Mouse (Mus musculus): ENCODE measurements around the gene Mroh3. TPM values are rescaled to one million over a fixed set of nuclear protein-coding genes. Genes with fewer than 3 reads are reported as not detected.
A peak's percentile ranks its signal among the peaks of the same experiment; 100 is the strongest.

Gene Mroh3
- 0.31 TPM in 1 of 2 replicates, not detected in the other for polyA plus RNA-seq (2016; fragmentation: Nextera tagmentation; extraction: Ambion mirVana)

- H3K9me3 ChIP-seq, result no peaks in the 10 kb centered on the region
- H3K4me3 ChIP-seq, result no peak within 1 kb of the TSS
- no peak within 1 kb of the TSS for H3K9ac ChIP-seq
- peak; percentile 66; the same call in 1 of the 2 replicates for ATAC-seq (ENCODE audit: insufficient number of reproducible peaks, insufficient read depth, low FRiP score, low TSS enrichment)
- H3K4me1 ChIP-seq, result no peaks in the 10 kb centered on the region
- peaks cover 37% of the 10 kb centered on the region for H3K36me3 ChIP-seq
- no peak within 1 kb of the TSS for H3K27ac ChIP-seq
- no peak within 1 kb of the TSS for H3K4me2 ChIP-seq (replicated peaks)
- H3K27me3 ChIP-seq, result no peaks in the 10 kb centered on the region
- WGBS, result 51% methylated on average over 3 of the region's 3 CpGs
These were observed at the start of gene Mroh3 for GRCm38 (mm10) chr1:136212803-136213202. Mroh3 (minus strand) TSS chr1:136212828.

GRCm38 (mm10) chr1:136260635-136261238, 48.1 kb upstream of the Mroh3 start, which contains the start of gene Gpr25:
Gpr25 (minus strand) TSS chr1:136260873.
- H3K4me1 ChIP-seq, result peaks cover 13% of the 10 kb centered on the region
- H3K4me2 ChIP-seq (replicated peaks), result peak within 1 kb of the TSS; percentile 96
- H3K27ac ChIP-seq, result no peak within 1 kb of the TSS
- no peaks in the 10 kb centered on the region for H3K36me3 ChIP-seq
- peak within 1 kb of the TSS; percentile 54 for H3K4me3 ChIP-seq
- peaks cover 63% of the 10 kb centered on the region for H3K27me3 ChIP-seq
- 0 out of 2 replicates have a peak, but pooled peaks have one; percentile 12 for ATAC-seq (ENCODE audit: insufficient number of reproducible peaks, insufficient read depth, low FRiP score, low TSS enrichment)
- H3K9ac ChIP-seq, result peak within 1 kb of the TSS; percentile 65
- no peaks in the 10 kb centered on the region for H3K9me3 ChIP-seq
- 7% methylated on average over 28 of the region's 28 CpGs for WGBS

- Histone ChIP-seq H3K36me3 (no peaks in the 10 kb centered on the region), H3K4me3 (peak overlapping the region; percentile 54), H3K9me3 (no peaks in the 10 kb centered on the region), H3K27me3 (peaks cover 63% of the 10 kb centered on the region), H3K4me1 (peaks cover 18% of the 10 kb centered on the region), H3K4me2 (replicated peaks) (peak overlapping the region; percentile 96), H3K27ac (no peak overlapping the region), H3K9ac (peak overlapping the region; percentile 65)
- ATAC-seq (ENCODE audit: insufficient number of reproducible peaks, insufficient read depth, low FRiP score, low TSS enrichment), result 0 out of 2 replicates have a peak, but pooled peaks have one; percentile 53
- WGBS, result under 1% methylated on average over 93 of the region's 95 CpGs
These were observed 47.4 kb upstream of the Mroh3 start for GRCm38 (mm10) chr1:136259893-136260634.

GRCm38 (mm10) chr1:136259543-136259892, 46.9 kb upstream of the Mroh3 start:
- Histone ChIP-seq H3K4me3 (peak overlapping the region; percentile 54), H3K4me1 (peaks cover 18% of the 10 kb centered on the region), H3K27me3 (peaks cover 63% of the 10 kb centered on the region), H3K36me3 (no peaks in the 10 kb centered on the region), H3K27ac (no peak overlapping the region), H3K9ac (peak overlapping the region; percentile 65; the same call in 1 of the 2 replicates), H3K9me3 (no peaks in the 10 kb centered on the region), H3K4me2 (replicated peaks) (peak overlapping the region; percentile 96)
- 2% methylated on average over 16 of the region's 16 CpGs for WGBS
- ATAC-seq (ENCODE audit: insufficient number of reproducible peaks, insufficient read depth, low FRiP score, low TSS enrichment), result no peak

GRCm38 (mm10) chr1:136258495-136258894, 45.9 kb upstream of the Mroh3 start:
- no peaks in the 10 kb centered on the region for H3K36me3 ChIP-seq
- no peak overlapping the region for H3K9ac ChIP-seq
- 67% methylated on average over 9 of the region's 9 CpGs for WGBS
- no peak overlapping the region for H3K27ac ChIP-seq
- peaks cover 61% of the 10 kb centered on the region for H3K27me3 ChIP-seq
- no peak overlapping the region for H3K4me3 ChIP-seq
- peaks cover 18% of the 10 kb centered on the region for H3K4me1 ChIP-seq
- no peak overlapping the region for H3K4me2 ChIP-seq (replicated peaks)
- ATAC-seq (ENCODE audit: insufficient number of reproducible peaks, insufficient read depth, low FRiP score, low TSS enrichment), result no peak
- no peaks in the 10 kb centered on the region for H3K9me3 ChIP-seq

GRCm38 (mm10) chr1:136255657-136256056, 43.0 kb upstream of the Mroh3 start:
- Histone ChIP-seq H3K4me1 (peaks cover 17% of the 10 kb centered on the region), H3K4me3 (no peak overlapping the region), H3K36me3 (no peaks in the 10 kb centered on the region), H3K4me2 (replicated peaks) (no peak overlapping the region), H3K9ac (no peak overlapping the region), H3K9me3 (no peaks in the 10 kb centered on the region), H3K27me3 (peaks cover 38% of the 10 kb centered on the region), H3K27ac (no peak overlapping the region)
- 41% methylated on average over 8 of the region's 8 CpGs for WGBS
- ATAC-seq (ENCODE audit: insufficient number of reproducible peaks, insufficient read depth, low FRiP score, low TSS enrichment), result no peak

GRCm38 (mm10) chr1:136255174-136255573, 42.5 kb upstream of the Mroh3 start:
- Histone ChIP-seq H3K4me3 (no peak overlapping the region), H3K36me3 (no peaks in the 10 kb centered on the region), H3K4me2 (replicated peaks) (no peak overlapping the region), H3K4me1 (peaks cover 14% of the 10 kb centered on the region), H3K9me3 (no peaks in the 10 kb centered on the region), H3K27me3 (peaks cover 33% of the 10 kb centered on the region), H3K27ac (no peak overlapping the region), H3K9ac (no peak overlapping the region)
- ATAC-seq (ENCODE audit: insufficient number of reproducible peaks, insufficient read depth, low FRiP score, low TSS enrichment), result no peak
- 34% methylated on average over 6 of the region's 6 CpGs for WGBS

GRCm38 (mm10) chr1:136254503-136255065, 42.0 kb upstream of the Mroh3 start:
- no peak overlapping the region for H3K27ac ChIP-seq
- H3K36me3 ChIP-seq, result no peaks in the 10 kb centered on the region
- peaks cover 9% of the 10 kb centered on the region for H3K4me1 ChIP-seq
- peaks cover 28% of the 10 kb centered on the region for H3K27me3 ChIP-seq
- no peak overlapping the region for H3K4me3 ChIP-seq
- no peaks in the 10 kb centered on the region for H3K9me3 ChIP-seq
- no peak overlapping the region for H3K9ac ChIP-seq
- ATAC-seq (ENCODE audit: insufficient number of reproducible peaks, insufficient read depth, low FRiP score, low TSS enrichment), result no peak
- no peak overlapping the region for H3K4me2 ChIP-seq (replicated peaks)
- WGBS, result 82% methylated on average over 10 of the region's 10 CpGs

- no peak overlapping the region for H3K27ac ChIP-seq
- H3K9me3 ChIP-seq, result no peaks in the 10 kb centered on the region
- no peak overlapping the region for H3K4me2 ChIP-seq (replicated peaks)
- no peak for ATAC-seq (ENCODE audit: insufficient number of reproducible peaks, insufficient read depth, low FRiP score, low TSS enrichment)
- H3K4me1 ChIP-seq, result peaks cover 5% of the 10 kb centered on the region; the same call in 1 of the 2 replicates
- 27% methylated on average over 2 of the region's 2 CpGs for WGBS
- H3K27me3 ChIP-seq, result peaks cover 16% of the 10 kb centered on the region
- H3K4me3 ChIP-seq, result no peak overlapping the region
- H3K9ac ChIP-seq, result no peak overlapping the region
- H3K36me3 ChIP-seq, result no peaks in the 10 kb centered on the region
These were observed 40.8 kb upstream of the Mroh3 start for GRCm38 (mm10) chr1:136253472-136253871.

GRCm38 (mm10) chr1:136249662-136250061, 37.0 kb upstream of the Mroh3 start:
- Histone ChIP-seq H3K9me3 (no peaks in the 10 kb centered on the region), H3K36me3 (no peaks in the 10 kb centered on the region), H3K9ac (no peak overlapping the region), H3K27ac (no peak overlapping the region), H3K4me1 (no peaks in the 10 kb centered on the region), H3K4me3 (no peak overlapping the region), H3K4me2 (replicated peaks) (no peak overlapping the region), H3K27me3 (no peaks in the 10 kb centered on the region)
- WGBS, result 59% methylated on average over 5 of the region's 5 CpGs
- no peak for ATAC-seq (ENCODE audit: insufficient number of reproducible peaks, insufficient read depth, low FRiP score, low TSS enrichment)

GRCm38 (mm10) chr1:136247393-136247792, 34.8 kb upstream of the Mroh3 start:
- Histone ChIP-seq H3K27ac (no peak overlapping the region), H3K9me3 (no peaks in the 10 kb centered on the region), H3K4me3 (no peak overlapping the region), H3K9ac (no peak overlapping the region; the same call in 1 of the 2 replicates), H3K4me2 (replicated peaks) (no peak overlapping the region), H3K27me3 (no peaks in the 10 kb centered on the region), H3K36me3 (no peaks in the 10 kb centered on the region), H3K4me1 (no peaks in the 10 kb centered on the region)
- WGBS, result 81% methylated on average over 5 of the region's 5 CpGs
- no peak for ATAC-seq (ENCODE audit: insufficient number of reproducible peaks, insufficient read depth, low FRiP score, low TSS enrichment)

- Histone ChIP-seq H3K4me3 (no peak overlapping the region), H3K27me3 (no peaks in the 10 kb centered on the region), H3K36me3 (no peaks in the 10 kb centered on the region), H3K4me1 (no peaks in the 10 kb centered on the region), H3K9me3 (no peaks in the 10 kb centered on the region; the same call in 1 of the 2 replicates), H3K9ac (no peak overlapping the region), H3K4me2 (replicated peaks) (no peak overlapping the region), H3K27ac (no peak overlapping the region)
- WGBS, result 91% methylated on average over 4 of the region's 5 CpGs
- no peak for ATAC-seq (ENCODE audit: insufficient number of reproducible peaks, insufficient read depth, low FRiP score, low TSS enrichment)
These were observed 31.8 kb upstream of the Mroh3 start for GRCm38 (mm10) chr1:136244469-136244868.

Measured in embryonic facial prominence, embryonic 12.5 days (tissue).